Mouse (Mus musculus) natural killer cell, adult 2 months (primary cell): ENCODE results near the gene Alg1.
A peak's percentile ranks its signal among the peaks of the same experiment; 100 is the strongest.

ENCODE experiments used
- DNase-seq, 2 experiments: peaks; one replicate each; pipeline ENCODE4 v3.0.0; 2022; ENCODE audit warnings: low spot score in 2 of 2

The Alg1 gene

GRCm38 (mm10) chr16:5232982-5233381 is 439 bp upstream of the Alg1 start:
- no peak for DNase-seq

- DNase-seq, result no peak
These were observed 8.9 kb downstream of the Alg1 start for GRCm38 (mm10) chr16:5242355-5242754.

GRCm38 (mm10) chr16:5242882-5243281 is 9.5 kb downstream of the Alg1 start:
- DNase-seq, result no peak

- peak; percentile 40 to 57 for DNase-seq
These were observed 11.0 kb downstream of the Alg1 start for GRCm38 (mm10) chr16:5244411-5244810.

- DNase-seq, result no peak
These were observed 17.5 kb downstream of the Alg1 start for GRCm38 (mm10) chr16:5250891-5251290.

GRCm38 (mm10) chr16:5252260-5252659 is 18.8 kb downstream of the Alg1 start:
- no peak for DNase-seq

GRCm38 (mm10) chr16:5254346-5255025 is 21.1 kb downstream of the Alg1 start:
- DNase-seq, result peak; percentile 76 to 85

- DNase-seq, result no peak
These were observed 21.8 kb downstream of the Alg1 start for GRCm38 (mm10) chr16:5255081-5255740.

GRCm38 (mm10) chr16:5255779-5256496 is 22.5 kb downstream of the Alg1 start, which contains the start of gene Eef2kmt:
Gene Eef2kmt, minus strand, starts transcription at chr16:5255983.
- DNase-seq, result peak; percentile 98 to 99

GRCm38 (mm10) chr16:5263156-5263555 is 29.7 kb downstream of the Alg1 start:
- DNase-seq, result no peak

- no peak for DNase-seq
These were observed 30.5 kb downstream of the Alg1 start for GRCm38 (mm10) chr16:5263926-5264325.

- DNase-seq, result no peak
These were observed 38.1 kb downstream of the Alg1 start for GRCm38 (mm10) chr16:5271411-5272035.

GRCm38 (mm10) chr16:5272371-5272770 is 39.0 kb downstream of the Alg1 start:
- no peak for DNase-seq

GRCm38 (mm10) chr16:5279571-5280222 is 46.3 kb downstream of the Alg1 start:
- no peak for DNase-seq

- no peak for DNase-seq
These were observed 49.3 kb downstream of the Alg1 start for GRCm38 (mm10) chr16:5282686-5283085.

- no peak for DNase-seq
These were observed 52.0 kb downstream of the Alg1 start for GRCm38 (mm10) chr16:5285376-5285775.
